ENCODE assay signal across 9 mouse cellular contexts in the genomic region with DNA sequence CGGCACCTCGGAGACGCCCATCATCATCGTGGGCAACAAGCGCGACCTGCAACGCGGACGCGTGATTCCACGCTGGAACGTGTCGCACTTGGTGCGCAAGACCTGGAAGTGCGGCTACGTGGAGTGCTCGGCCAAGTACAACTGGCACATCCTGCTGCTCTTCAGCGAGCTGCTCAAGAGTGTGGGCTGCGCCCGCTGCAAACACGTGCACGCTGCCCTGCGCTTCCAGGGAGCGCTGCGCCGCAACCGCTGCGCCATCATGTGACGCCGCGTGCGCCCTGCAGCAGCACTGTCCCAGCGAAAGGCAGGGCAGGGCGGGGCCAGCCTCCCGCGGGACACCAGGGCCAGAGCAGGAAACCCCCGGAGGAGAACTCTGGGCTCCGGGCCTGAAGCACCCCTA. TPM values are rescaled to one million over a fixed set of nuclear protein-coding genes. Genes with fewer than 3 reads are reported as not detected.
DNase-seq lines count a peak whose midpoint lies in the region; ATAC-seq and TF ChIP-seq lines count a peak whose summit lies in the region.
"Had no signal": no experiment of that assay in that cellular context is flagged by ENCODE, and none has a peak within 500 bp of the region (broad histone marks: within the 10 kb centered on the region; RNA-seq: fewer than 3 reads in every experiment).

No protein-coding gene starts in this region.

- no peak for ATAC-seq in lung, embryonic 14.5 days (ENCODE audit: insufficient read depth)
- 0 out of 2 replicates have a peak, but pooled peaks have one; percentile 28 for ATAC-seq in embryonic facial prominence, embryonic 14.5 days (ENCODE audit: low read depth)
- peak; percentile 44; the same call in 1 of the 2 replicates for ATAC-seq in intestine, embryonic 16.5 days

- no peaks in the 10 kb centered on the region for H3K36me3 ChIP-seq in lung, embryonic 14.5 days (ENCODE audit: insufficient read depth)
- H3K36me3 ChIP-seq in embryonic facial prominence, embryonic 14.5 days (ENCODE audit: control insufficient read depth, insufficient read depth, low read length) = no peaks in the 10 kb centered on the region
- no peaks in the 10 kb centered on the region for H3K36me3 ChIP-seq in intestine, embryonic 16.5 days (ENCODE audit: control insufficient read depth, insufficient read depth, low read length)
- H3K36me3 ChIP-seq in midbrain, embryonic 10.5 days = no peaks in the 10 kb centered on the region

- no peak overlapping the region; the same call in 1 of the 2 replicates for H3K4me2 ChIP-seq in lung, embryonic 14.5 days
- H3K4me2 ChIP-seq in embryonic facial prominence, embryonic 14.5 days (ENCODE audit: low read depth, low read length) = no peak overlapping the region
- no peak overlapping the region; the same call in 1 of the 2 replicates for H3K4me2 ChIP-seq in intestine, embryonic 16.5 days (ENCODE audit: low read depth, low read length)

- no peak overlapping the region for H3K9ac ChIP-seq in lung, embryonic 14.5 days
- no peak overlapping the region for H3K9ac ChIP-seq in embryonic facial prominence, embryonic 14.5 days (ENCODE audit: low read depth, low read length)
- H3K9ac ChIP-seq in intestine, embryonic 16.5 days (ENCODE audit: low read depth, low read length) = no peak overlapping the region

- no peaks in the 10 kb centered on the region for H3K9me3 ChIP-seq in lung, embryonic 14.5 days (ENCODE audit: low read depth, low read length)
- H3K9me3 ChIP-seq in embryonic facial prominence, embryonic 14.5 days (ENCODE audit: control insufficient read depth, low read length) = no peaks in the 10 kb centered on the region
- no peaks in the 10 kb centered on the region for H3K9me3 ChIP-seq in intestine, embryonic 16.5 days (ENCODE audit: control insufficient read depth, low read length)
- H3K9me3 ChIP-seq in midbrain, embryonic 10.5 days (replicated peaks) = no peaks in the 10 kb centered on the region

- TF ChIP-seq CTCF in lung, embryonic 14.5 days (IDR thresholded peaks at IDR 0.05; ENCODE audit: low read depth) = no peak

- no peak overlapping the region for H3K27ac ChIP-seq in lung, embryonic 14.5 days (ENCODE audit: low read depth)
- no peak overlapping the region for H3K27ac ChIP-seq in embryonic facial prominence, embryonic 14.5 days (replicated peaks; ENCODE audit: low read depth, low read length)
- no peak overlapping the region for H3K27ac ChIP-seq in intestine, embryonic 16.5 days (ENCODE audit: low read length)
- no peak overlapping the region for H3K27ac ChIP-seq in midbrain, embryonic 10.5 days (replicated peaks)

- no peaks in the 10 kb centered on the region for H3K4me1 ChIP-seq in lung, embryonic 14.5 days (ENCODE audit: insufficient read depth)
- no peaks in the 10 kb centered on the region for H3K4me1 ChIP-seq in embryonic facial prominence, embryonic 14.5 days (ENCODE audit: control insufficient read depth, insufficient read depth, low read length)
- H3K4me1 ChIP-seq in intestine, embryonic 16.5 days (ENCODE audit: control insufficient read depth, insufficient read depth, low read length) = no peaks in the 10 kb centered on the region
- H3K4me1 ChIP-seq in midbrain, embryonic 10.5 days = peaks cover 7% of the 10 kb centered on the region

- peak; percentile 30 for DNase-seq in lung, embryonic 14.5 days
- DNase-seq in lung, postnatal 36 days = no peak
- DNase-seq in embryonic facial prominence, embryonic 14.5 days (ENCODE audit: low spot score) = peak; percentile 18
- peak; percentile 34 for DNase-seq in midbrain, embryonic 10.5 days (ENCODE audit: low spot score)
- DNase-seq in spleen, postnatal 10 days (ENCODE audit: low spot score in 2 of 2) = no peak
- no peak for DNase-seq in spleen, adult 18-20 months
- no peak for DNase-seq in urinary bladder, postnatal 14 days (ENCODE audit: low spot score)

- WGBS in lung, embryonic 14.5 days = 7% methylated on average over 38 of the region's 38 CpGs
- 7% methylated on average over 34 of the region's 38 CpGs for WGBS in embryonic facial prominence, embryonic 14.5 days
- 6% methylated on average over 38 of the region's 38 CpGs for WGBS in intestine, embryonic 16.5 days
- WGBS in midbrain, embryonic 10.5 days = 6% methylated on average over 38 of the region's 38 CpGs

- peaks cover 20% of the 10 kb centered on the region for H3K27me3 ChIP-seq in lung, embryonic 14.5 days (ENCODE audit: insufficient read depth, low read length)
- H3K27me3 ChIP-seq in embryonic facial prominence, embryonic 14.5 days (replicated peaks; ENCODE audit: control insufficient read depth, insufficient read depth, low read length) = peaks cover 40% of the 10 kb centered on the region
- H3K27me3 ChIP-seq in intestine, embryonic 16.5 days (replicated peaks; ENCODE audit: control insufficient read depth, insufficient read depth, low read length) = peaks cover 18% of the 10 kb centered on the region
- H3K27me3 ChIP-seq in midbrain, embryonic 10.5 days (ENCODE audit: low read depth, poor library complexity, severe bottlenecking) = peaks cover 67% of the 10 kb centered on the region

- no peak overlapping the region for H3K4me3 ChIP-seq in lung, embryonic 14.5 days (ENCODE audit: low read depth, low read length)
- H3K4me3 ChIP-seq in embryonic facial prominence, embryonic 14.5 days (ENCODE audit: low read depth, low read length) = no peak overlapping the region
- H3K4me3 ChIP-seq in intestine, embryonic 16.5 days (ENCODE audit: low read length) = no peak overlapping the region
- peak overlapping the region; percentile 35 for H3K4me3 ChIP-seq in midbrain, embryonic 10.5 days

RNA-seq across cellular contexts. Expression of a gene that starts 9.6 kb away (rescaled TPM):
- polyA plus RNA-seq in lung, embryonic 14.5 days (2014; fragmentation: Nextera tagmentation; extraction: Ambion mirVana) = 0.88 and 1.3 TPM in 2 replicates
- polyA plus RNA-seq in embryonic facial prominence, embryonic 14.5 days (2014; fragmentation: Nextera tagmentation; extraction: Ambion mirVana) = 2.3 and 2.9 TPM in 2 replicates
- polyA plus RNA-seq in intestine, embryonic 16.5 days (2015; fragmentation: Nextera tagmentation; extraction: Ambion mirVana) = 0.39 and 0.50 TPM in 2 replicates
- polyA plus RNA-seq in midbrain, embryonic 10.5 days (2016; fragmentation: Nextera tagmentation; extraction: Ambion mirVana) = 3.9 and 6.5 TPM in 2 replicates

RNA-seq across cellular contexts. Expression of a gene that starts 10.7 kb away (rescaled TPM):
- not detected in 2 replicates for polyA plus RNA-seq in lung, embryonic 14.5 days (2014; fragmentation: Nextera tagmentation; extraction: Ambion mirVana)
- polyA plus RNA-seq in embryonic facial prominence, embryonic 14.5 days (2014; fragmentation: Nextera tagmentation; extraction: Ambion mirVana) = 0.08 and 0.38 TPM in 2 replicates
- polyA plus RNA-seq in intestine, embryonic 16.5 days (2015; fragmentation: Nextera tagmentation; extraction: Ambion mirVana) = 0.06 and 0.13 TPM in 2 replicates
- polyA plus RNA-seq in midbrain, embryonic 10.5 days (2016; fragmentation: Nextera tagmentation; extraction: Ambion mirVana) = 0.09 TPM in 1 of 2 replicates, not detected in the other
- polyA plus RNA-seq: liver, embryonic 16.5 days had no signal

RNA-seq across cellular contexts. Expression of a gene that starts 18.9 kb away (rescaled TPM):
- polyA plus RNA-seq in lung, embryonic 14.5 days (2014; fragmentation: Nextera tagmentation; extraction: Ambion mirVana) = 0.23 and 0.64 TPM in 2 replicates
- 0.54 and 0.77 TPM in 2 replicates for polyA plus RNA-seq in embryonic facial prominence, embryonic 14.5 days (2014; fragmentation: Nextera tagmentation; extraction: Ambion mirVana)
- 0.97 and 1.5 TPM in 2 replicates for polyA plus RNA-seq in intestine, embryonic 16.5 days (2015; fragmentation: Nextera tagmentation; extraction: Ambion mirVana)
- 0.54 TPM in 1 of 2 replicates, not detected in the other for polyA plus RNA-seq in midbrain, embryonic 10.5 days (2016; fragmentation: Nextera tagmentation; extraction: Ambion mirVana)

RNA-seq across cellular contexts. Expression of a gene that starts 44.3 kb away (rescaled TPM):
- polyA plus RNA-seq in lung, embryonic 14.5 days (2014; fragmentation: Nextera tagmentation; extraction: Ambion mirVana) = 2.1 TPM in 2 replicates
- 4.3 and 4.7 TPM in 2 replicates for polyA plus RNA-seq in embryonic facial prominence, embryonic 14.5 days (2014; fragmentation: Nextera tagmentation; extraction: Ambion mirVana)
- polyA plus RNA-seq in intestine, embryonic 16.5 days (2015; fragmentation: Nextera tagmentation; extraction: Ambion mirVana) = 1.3 and 2.0 TPM in 2 replicates
- 1.2 and 1.6 TPM in 2 replicates for polyA plus RNA-seq in midbrain, embryonic 10.5 days (2016; fragmentation: Nextera tagmentation; extraction: Ambion mirVana)

RNA-seq across cellular contexts. Expression of a gene that starts 54.3 kb away (rescaled TPM):
- polyA plus RNA-seq in lung, embryonic 14.5 days (2014; fragmentation: Nextera tagmentation; extraction: Ambion mirVana) = 14.4 and 14.7 TPM in 2 replicates
- polyA plus RNA-seq in embryonic facial prominence, embryonic 14.5 days (2014; fragmentation: Nextera tagmentation; extraction: Ambion mirVana) = 7.6 and 9.4 TPM in 2 replicates
- 8.3 and 10.0 TPM in 2 replicates for polyA plus RNA-seq in intestine, embryonic 16.5 days (2015; fragmentation: Nextera tagmentation; extraction: Ambion mirVana)
- 11.2 and 12.6 TPM in 2 replicates for polyA plus RNA-seq in midbrain, embryonic 10.5 days (2016; fragmentation: Nextera tagmentation; extraction: Ambion mirVana)

Comparison
In these comparisons a context has a peak if more than half of its experiments do, and no peak if none do; other contexts are left out.
1. DNase-seq: peak in lung, embryonic 14.5 days (single experiment), embryonic facial prominence, embryonic 14.5 days (single experiment) and midbrain, embryonic 10.5 days (single experiment); none in lung, postnatal 36 days (single experiment), spleen, postnatal 10 days (0 of 2), spleen, adult 18-20 months (0 of 2) and urinary bladder, postnatal 14 days (single experiment).